Mouse (Mus musculus) liver, embryonic 16.5 days (tissue): ENCODE data around the gene Fbxw4. TPM values are rescaled to one million over a fixed set of nuclear protein-coding genes. Genes with fewer than 3 reads are reported as not detected.

Experiments used
- ATAC-seq: fragments of 200-750 bp; cut with Nextera tagmentation; 2 replicates; pipeline ENCODE4 v1.8.0; 2017; ENCODE audit warnings: low read depth, mild to moderate bottlenecking, moderate number of reproducible peaks, moderate library complexity
- H3K27ac ChIP-seq: fragments of 300-500 bp; sonication (generic); 2 replicates; pipeline ENCODE4 v1.5.1; 2014; ENCODE audit warnings: mild to moderate bottlenecking, low read length
- H3K27me3 ChIP-seq: fragments of 300-500 bp; sonication (generic); 2 replicates; pipeline ENCODE4 v1.6.1; 2014; ENCODE audit warnings: low read depth, low read length, mixed read lengths; ENCODE audit not compliant: control insufficient read depth, insufficient read depth
- H3K36me3 ChIP-seq: fragments of 300-500 bp; sonication (generic); 2 replicates; pipeline ENCODE4 v1.6.1; 2014; ENCODE audit warnings: mild to moderate bottlenecking; ENCODE audit not compliant: control insufficient read depth, insufficient read depth
- H3K4me1 ChIP-seq: fragments of 300-500 bp; sonication (generic); 2 replicates; pipeline ENCODE4 v1.6.1; 2014; ENCODE audit warnings: low read depth, low read length, mixed read lengths; ENCODE audit not compliant: control insufficient read depth
- H3K4me2 ChIP-seq: fragments of 300-500 bp; sonication (generic); 2 replicates; pipeline ENCODE4 v1.6.1; 2014; ENCODE audit warnings: low read depth, low read length, mixed read lengths
- H3K4me3 ChIP-seq: fragments of 300-500 bp; sonication (generic); 2 replicates; pipeline ENCODE4 v1.5.1; 2014; ENCODE audit warnings: low read depth, mild to moderate bottlenecking, low read length
- H3K9ac ChIP-seq: fragments of 300-500 bp; sonication (generic); 2 replicates; pipeline ENCODE4 v1.6.1; 2014; ENCODE audit warnings: low read depth, low read length
- H3K9me3 ChIP-seq: fragments of 300-500 bp; sonication (generic); replicated peaks from 2 replicates; pipeline ENCODE4 v1.6.1; 2016; ENCODE audit warnings: low read length; ENCODE audit not compliant: control insufficient read depth
- WGBS: fragments of 180-500 bp; shearing (Covaris S2); extraction: QIAGEN DNeasy Blood & Tissue Kit; methylation state at CpG from one replicate; pipeline ENCODE4 v1.1.7; 2014; ENCODE audit not compliant: insufficient replicate concordance; 5-methylcytosine and 5-hydroxymethylcytosine counted together
- polyA plus RNA-seq: library from polyadenylated mRNA; unstranded; fragments of >200 nt; fragmentation: Nextera tagmentation; extraction: Ambion mirVana; gene quantifications from 2 replicates; pipeline ENCODE4 v1.2.1, GENCODE M21; 2015

Fbxw4 gene
- polyA plus RNA-seq, 1 experiment from 2014 or later, result 2.5 TPM

DNA sequence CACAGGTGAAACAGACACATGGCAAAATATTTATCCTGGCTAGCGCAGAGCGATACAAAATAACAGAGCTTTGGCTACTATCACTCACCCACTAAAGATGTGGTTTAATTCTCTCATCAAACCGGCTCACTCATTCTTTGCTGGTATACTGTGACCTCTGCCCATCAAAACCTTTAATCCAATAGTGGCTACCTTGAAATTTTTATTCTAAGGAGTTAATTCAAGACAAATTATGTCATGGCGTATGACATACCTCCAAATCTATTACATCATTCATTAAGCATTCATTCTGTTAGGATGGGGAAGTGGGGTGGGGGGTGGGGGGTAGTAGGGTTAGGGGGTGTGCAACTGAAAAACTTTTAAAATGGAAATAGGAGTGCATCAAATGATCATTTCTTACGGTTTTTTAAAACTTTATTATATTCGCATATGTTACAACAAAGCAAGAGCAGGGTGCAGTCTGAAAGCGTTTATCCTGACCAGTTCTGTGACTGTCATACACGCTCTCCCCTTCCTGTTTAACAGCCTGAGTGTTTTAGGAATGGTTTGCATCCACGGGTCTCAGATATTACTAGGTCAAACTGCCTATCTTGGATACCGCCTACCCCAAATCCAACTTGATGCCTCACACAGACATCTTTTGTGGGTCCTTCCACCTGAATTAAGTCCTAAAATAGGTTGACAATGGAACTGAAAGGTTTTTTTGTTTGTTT is 1.4 kb downstream of the Fbxw4 start:
- Histone ChIP-seq H3K4me3 (peak overlapping the region; percentile 95), H3K4me1 (peaks cover 33% of the 10 kb centered on the region), H3K4me2 (peak overlapping the region; percentile 60), H3K9ac (peak overlapping the region; percentile 99), H3K36me3 (no peaks in the 10 kb centered on the region), H3K9me3 (no peaks in the 10 kb centered on the region), H3K27ac (peak overlapping the region; percentile 95), H3K27me3 (no peaks in the 10 kb centered on the region)
- WGBS, result 33% methylated on average over 10 of the region's 10 CpGs
- ATAC-seq, result no peak

DNA sequence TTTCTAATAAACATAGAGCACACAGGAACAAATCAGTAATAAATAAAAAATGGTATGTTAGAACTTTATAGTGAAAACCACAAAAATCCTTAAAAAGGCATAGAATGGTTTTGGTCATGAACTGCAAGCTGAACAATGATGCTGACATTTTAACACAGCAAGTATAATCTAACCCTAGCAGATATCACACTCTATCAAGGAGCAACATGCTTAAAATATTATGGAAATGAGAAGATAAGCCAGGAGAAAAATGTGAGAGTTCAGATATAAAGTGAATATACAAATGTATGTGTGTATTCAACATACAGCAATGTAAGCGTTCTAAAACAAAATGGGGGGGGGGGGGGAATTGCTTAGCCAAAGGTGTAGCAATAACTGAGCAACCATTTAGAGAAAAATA is 2.3 kb downstream of the Fbxw4 start:
- no peaks in the 10 kb centered on the region for H3K9me3 ChIP-seq
- no peak overlapping the region for H3K27ac ChIP-seq
- 33% methylated on average over 1 of the region's 1 CpGs for WGBS
- no peaks in the 10 kb centered on the region for H3K36me3 ChIP-seq
- H3K27me3 ChIP-seq, result no peaks in the 10 kb centered on the region
- peak overlapping the region; percentile 60 for H3K4me2 ChIP-seq
- H3K4me1 ChIP-seq, result peaks cover 38% of the 10 kb centered on the region
- no peak overlapping the region for H3K9ac ChIP-seq
- ATAC-seq, result peak; percentile 40
- no peak overlapping the region for H3K4me3 ChIP-seq

DNA sequence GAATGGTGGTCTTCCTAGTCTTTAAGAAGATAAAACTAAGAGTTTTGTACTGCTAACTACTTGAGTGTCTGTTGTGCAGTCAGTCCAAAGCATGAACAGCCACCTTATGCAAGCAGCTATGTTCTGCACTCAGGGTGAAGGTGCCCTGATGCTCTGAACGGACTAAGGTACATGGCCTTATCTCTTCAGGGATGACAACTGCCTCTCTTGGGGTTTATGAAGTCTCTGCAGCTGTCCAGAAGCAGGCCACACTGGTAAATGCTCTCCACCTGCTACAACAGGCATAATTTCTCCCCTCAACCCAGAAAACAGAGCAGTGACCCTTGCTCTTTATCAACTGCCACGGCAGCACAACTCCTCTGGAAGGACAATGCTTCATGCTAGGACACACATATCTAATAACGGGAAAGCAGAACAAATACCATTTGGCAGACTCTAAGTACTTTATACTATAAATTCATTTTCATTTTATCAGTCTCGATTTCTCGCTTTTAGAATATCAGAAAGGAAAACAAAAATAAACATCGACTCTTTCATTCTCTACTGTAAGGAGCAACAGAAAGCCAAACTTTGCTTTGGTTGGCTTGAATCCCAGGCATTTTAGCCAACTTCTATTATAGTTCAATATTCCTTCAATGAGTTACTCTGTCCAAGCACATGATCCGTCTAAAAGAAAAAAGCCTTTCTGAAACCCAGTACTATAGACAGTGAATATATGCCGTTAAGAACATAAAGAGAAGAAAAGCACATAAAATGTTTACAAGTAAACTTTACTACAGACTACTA is 3.1 kb downstream of the Fbxw4 start:
- Histone ChIP-seq H3K9ac (peak overlapping the region; percentile 22), H3K4me1 (peaks cover 46% of the 10 kb centered on the region), H3K4me2 (peak overlapping the region; percentile 45; the same call in 1 of the 2 replicates)

GRCm38 (mm10) chr19:45655870-45656269 is 4.2 kb downstream of the Fbxw4 start:
- WGBS, result 75% methylated on average over 8 of the region's 8 CpGs
- no peaks in the 10 kb centered on the region for H3K27me3 ChIP-seq
- H3K4me2 ChIP-seq, result no peak overlapping the region
- ATAC-seq, result no peak
- no peaks in the 10 kb centered on the region for H3K9me3 ChIP-seq
- H3K9ac ChIP-seq, result no peak overlapping the region
- no peaks in the 10 kb centered on the region for H3K36me3 ChIP-seq
- H3K27ac ChIP-seq, result no peak overlapping the region
- H3K4me1 ChIP-seq, result peaks cover 50% of the 10 kb centered on the region
- H3K4me3 ChIP-seq, result no peak overlapping the region

More for the DNA sequence above, 3.1 kb downstream of the Fbxw4 start:
- no peaks in the 10 kb centered on the region for H3K36me3 ChIP-seq
- H3K27me3 ChIP-seq, result no peaks in the 10 kb centered on the region
- no peak for ATAC-seq
- H3K4me3 ChIP-seq, result no peak overlapping the region
- no peaks in the 10 kb centered on the region for H3K9me3 ChIP-seq
- WGBS, result 43% methylated on average over 8 of the region's 8 CpGs
- H3K27ac ChIP-seq, result peak overlapping the region; percentile 85

GRCm38 (mm10) chr19:45653986-45654385 is 6.1 kb downstream of the Fbxw4 start:
- H3K4me2 ChIP-seq, result no peak overlapping the region
- no peak for ATAC-seq
- no peak overlapping the region for H3K9ac ChIP-seq
- H3K9me3 ChIP-seq, result no peaks in the 10 kb centered on the region
- peaks cover 42% of the 10 kb centered on the region for H3K4me1 ChIP-seq
- no peak overlapping the region for H3K4me3 ChIP-seq
- no peaks in the 10 kb centered on the region for H3K36me3 ChIP-seq
- WGBS, result 83% methylated on average over 6 of the region's 6 CpGs
- no peaks in the 10 kb centered on the region for H3K27me3 ChIP-seq
- H3K27ac ChIP-seq, result no peak overlapping the region

GRCm38 (mm10) chr19:45652286-45652988 is 7.7 kb downstream of the Fbxw4 start:
- H3K4me2 ChIP-seq, result peak overlapping the region; percentile 40
- 16% methylated on average over 15 of the region's 15 CpGs for WGBS
- no peaks in the 10 kb centered on the region for H3K36me3 ChIP-seq
- peaks cover 35% of the 10 kb centered on the region for H3K4me1 ChIP-seq
- H3K9ac ChIP-seq, result no peak overlapping the region
- H3K27me3 ChIP-seq, result no peaks in the 10 kb centered on the region
- no peaks in the 10 kb centered on the region for H3K9me3 ChIP-seq
- peak; percentile 81 for ATAC-seq
- H3K4me3 ChIP-seq, result no peak overlapping the region
- H3K27ac ChIP-seq, result peak overlapping the region; percentile 54

DNA sequence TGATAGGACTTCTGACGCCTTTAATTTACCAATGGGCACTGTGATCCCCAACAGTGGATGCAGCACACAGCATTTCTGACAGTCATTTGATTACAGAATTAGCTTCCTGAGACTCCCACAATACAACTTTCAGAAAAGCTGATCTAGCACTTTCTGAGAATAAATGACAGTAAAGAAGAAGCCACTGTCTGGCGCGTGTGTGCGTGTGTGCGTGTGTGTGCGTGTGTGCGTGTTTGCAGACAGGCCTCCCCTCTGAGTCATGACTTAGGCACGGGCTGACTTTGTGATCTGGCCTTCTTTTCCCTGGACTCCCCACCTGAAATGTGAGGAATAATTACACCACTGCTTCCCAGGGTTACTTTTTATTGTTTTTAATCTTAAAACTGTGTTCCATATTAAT is 8.6 kb downstream of the Fbxw4 start:
- Histone ChIP-seq H3K4me3 (no peak overlapping the region), H3K9ac (no peak overlapping the region), H3K27ac (no peak overlapping the region), H3K4me2 (no peak overlapping the region), H3K9me3 (no peaks in the 10 kb centered on the region), H3K36me3 (no peaks in the 10 kb centered on the region), H3K27me3 (no peaks in the 10 kb centered on the region), H3K4me1 (peaks cover 27% of the 10 kb centered on the region)
- WGBS, result 81% methylated on average over 8 of the region's 8 CpGs
- no peak for ATAC-seq

DNA sequence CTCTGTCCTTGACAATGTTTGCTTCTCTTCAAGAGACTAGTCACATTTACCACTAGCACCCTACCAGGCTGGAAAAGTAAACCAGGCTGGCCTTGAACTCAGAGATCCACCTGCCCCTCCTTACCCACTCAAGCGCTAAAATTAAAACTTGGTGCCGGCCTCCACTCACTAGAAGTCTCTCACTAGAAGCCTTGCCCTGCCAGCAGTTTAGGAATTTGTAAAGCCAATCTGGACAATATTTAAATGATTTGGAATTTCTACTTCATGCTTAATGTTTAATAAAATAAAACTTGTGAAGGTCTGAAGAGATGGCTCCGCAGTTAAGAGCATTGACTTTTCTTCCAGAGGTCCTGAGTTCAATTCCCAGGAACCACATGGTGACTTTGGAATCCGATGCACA is 10.3 kb downstream of the Fbxw4 start:
- WGBS, result 75% methylated on average over 4 of the region's 4 CpGs

More for the DNA sequence above, 10.3 kb downstream of the Fbxw4 start:
- Histone ChIP-seq H3K4me1 (peaks cover 18% of the 10 kb centered on the region), H3K36me3 (no peaks in the 10 kb centered on the region), H3K9me3 (no peaks in the 10 kb centered on the region), H3K27ac (no peak overlapping the region), H3K27me3 (no peaks in the 10 kb centered on the region), H3K4me2 (no peak overlapping the region), H3K4me3 (no peak overlapping the region), H3K9ac (no peak overlapping the region)
- ATAC-seq, result no peak
